Mouse (Mus musculus) yolk sac, embryonic 10.5 days (tissue): ENCODE data around the gene H2-Q7.
A peak's percentile ranks its signal among the peaks of the same experiment; 100 is the strongest.
"Not testable (repeated sequence)": the region's sequence is repeated elsewhere in the genome, so short reads cannot be mapped to it uniquely, and the experiment has no call there.

Experiments
- DNase-seq: peaks from one replicate; pipeline ENCODE4 v3.0.0-alpha.2; 2017; ENCODE audit warnings: low spot score

Gene H2-Q7

GRCm38 (mm10) chr17:35438885-35439284, at the start of gene H2-Q7:
Gene H2-Q7, plus strand, starts transcription at chr17:35439155.
- DNase-seq: peak; percentile 64

GRCm38 (mm10) chr17:35389796-35390195, 49.2 kb upstream of the H2-Q7 start:
- not testable (repeated sequence) for DNase-seq

DNA sequence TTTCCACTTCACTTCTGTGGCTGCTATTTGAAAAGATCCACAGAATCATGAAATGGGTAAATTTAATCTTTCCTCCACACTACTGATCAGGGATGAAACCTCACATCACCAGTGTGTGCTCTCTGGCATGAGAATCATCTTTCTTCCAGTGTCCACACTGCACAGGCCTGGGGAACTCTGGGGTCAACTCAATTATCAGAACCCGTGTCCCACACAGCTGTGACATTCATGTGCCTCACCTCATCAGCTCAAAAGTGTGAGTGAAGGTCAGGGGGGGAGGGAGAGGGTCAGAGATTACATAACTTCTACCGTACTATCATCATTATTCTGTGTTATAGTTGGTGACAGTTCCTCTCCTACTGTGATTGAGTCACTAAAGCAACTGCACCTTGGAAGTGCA, 46.3 kb upstream of the H2-Q7 start:
- DNase-seq: not testable (repeated sequence)

GRCm38 (mm10) chr17:35393864-35394800, 44.8 kb upstream of the H2-Q7 start:
- DNase-seq: not testable (repeated sequence)

- DNase-seq: not testable (repeated sequence)
Observed at GRCm38 (mm10) chr17:35396956-35397355, 42.0 kb upstream of the H2-Q7 start.

- DNase-seq: not testable (repeated sequence)
Observed at GRCm38 (mm10) chr17:35413057-35413456, 25.9 kb upstream of the H2-Q7 start.

GRCm38 (mm10) chr17:35415273-35416129, 23.5 kb upstream of the H2-Q7 start:
- not testable (repeated sequence) for DNase-seq

GRCm38 (mm10) chr17:35418772-35419171, 20.2 kb upstream of the H2-Q7 start:
- no peak for DNase-seq

DNA sequence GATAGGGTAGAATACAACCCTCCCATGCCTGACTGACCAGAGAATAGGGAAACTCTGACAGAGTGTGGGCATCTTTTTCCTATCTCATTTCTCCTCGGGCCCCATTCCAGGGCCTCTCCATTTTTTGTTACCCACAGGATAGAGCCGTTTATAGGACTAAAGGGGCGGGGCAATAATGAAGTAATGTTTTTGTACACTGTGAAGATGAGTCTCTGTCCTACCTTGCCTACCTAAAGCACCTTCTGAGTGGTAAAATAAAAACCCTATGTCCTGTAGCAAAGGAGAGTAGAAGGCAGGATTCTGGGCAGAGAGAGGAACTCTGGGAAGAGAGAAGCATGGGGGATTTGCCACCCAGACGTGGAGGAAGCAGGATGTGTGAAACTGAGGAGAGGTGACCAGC, 19.4 kb upstream of the H2-Q7 start:
- DNase-seq: not testable (repeated sequence)

GRCm38 (mm10) chr17:35420206-35420810, 18.6 kb upstream of the H2-Q7 start:
- not testable (repeated sequence) for DNase-seq

GRCm38 (mm10) chr17:35421331-35421730, 17.6 kb upstream of the H2-Q7 start:
- not testable (repeated sequence) for DNase-seq

DNA sequence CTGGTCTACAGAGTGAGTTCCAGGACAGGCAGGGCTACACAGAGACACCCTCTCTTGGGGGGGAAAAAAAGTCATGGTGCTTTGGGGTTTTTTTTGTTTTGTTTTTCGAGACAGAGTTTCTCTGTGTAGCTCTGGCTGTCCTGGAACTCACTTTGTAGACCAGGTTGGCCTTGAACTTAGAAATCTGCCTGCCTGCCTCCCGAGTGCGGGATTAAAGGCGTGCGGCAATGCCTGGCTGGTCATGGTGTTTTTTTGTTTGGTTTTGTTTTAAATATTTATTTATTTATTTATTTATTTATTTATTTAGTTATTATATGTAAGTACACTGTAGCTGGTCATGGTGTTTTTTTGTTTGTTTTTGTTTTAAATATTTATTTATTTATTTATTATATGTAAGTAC, 16.6 kb upstream of the H2-Q7 start:
- DNase-seq: not testable (repeated sequence)

- DNase-seq: not testable (repeated sequence)
Observed at GRCm38 (mm10) chr17:35423131-35423810, 15.7 kb upstream of the H2-Q7 start.

GRCm38 (mm10) chr17:35424106-35424505, 14.8 kb upstream of the H2-Q7 start:
- DNase-seq: not testable (repeated sequence)

GRCm38 (mm10) chr17:35424624-35425416, 14.1 kb upstream of the H2-Q7 start, which contains the start of gene H2-Q6:
Gene H2-Q6, plus strand, starts transcription at chr17:35424850.
- not testable (repeated sequence) for DNase-seq

DNA sequence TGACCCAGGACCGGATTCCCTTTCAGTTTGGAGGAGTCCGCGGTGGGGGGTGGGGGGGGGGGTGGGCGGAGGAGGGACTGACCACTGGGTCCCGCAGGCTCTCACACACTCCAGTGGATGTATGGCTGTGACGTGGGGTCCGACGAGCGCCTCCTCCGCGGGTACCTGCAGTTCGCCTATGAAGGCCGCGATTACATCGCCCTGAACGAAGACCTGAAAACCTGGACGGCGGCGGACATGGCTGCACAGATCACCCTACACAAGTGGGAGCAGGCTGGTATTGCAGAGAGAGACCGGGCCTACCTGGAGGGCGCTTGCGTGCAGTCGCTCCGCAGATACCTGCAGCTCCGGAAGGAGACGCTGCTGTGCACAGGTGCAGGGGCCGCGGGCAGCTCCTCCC, 13.5 kb upstream of the H2-Q7 start:
- not testable (repeated sequence) for DNase-seq

DNA sequence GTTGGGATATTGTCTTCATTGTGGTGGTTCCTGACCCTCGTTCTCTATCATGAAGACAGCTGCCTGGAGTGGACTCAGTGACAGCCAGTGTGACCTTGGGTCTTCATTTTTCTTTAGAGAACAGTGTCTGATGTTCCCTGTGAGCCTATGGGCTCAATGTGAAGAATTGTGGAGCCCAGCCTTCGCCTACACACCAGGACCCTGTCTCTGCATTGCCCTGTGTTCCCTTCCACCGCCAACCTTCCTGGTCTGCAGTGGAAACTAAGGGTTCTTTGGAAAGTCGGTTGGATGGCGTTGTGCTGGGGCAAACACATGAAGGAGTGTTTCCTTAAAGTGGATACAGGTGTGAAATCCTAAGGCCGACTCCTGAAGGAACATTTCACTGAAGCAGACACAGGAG, 10.1 kb upstream of the H2-Q7 start:
- not testable (repeated sequence) for DNase-seq

DNA sequence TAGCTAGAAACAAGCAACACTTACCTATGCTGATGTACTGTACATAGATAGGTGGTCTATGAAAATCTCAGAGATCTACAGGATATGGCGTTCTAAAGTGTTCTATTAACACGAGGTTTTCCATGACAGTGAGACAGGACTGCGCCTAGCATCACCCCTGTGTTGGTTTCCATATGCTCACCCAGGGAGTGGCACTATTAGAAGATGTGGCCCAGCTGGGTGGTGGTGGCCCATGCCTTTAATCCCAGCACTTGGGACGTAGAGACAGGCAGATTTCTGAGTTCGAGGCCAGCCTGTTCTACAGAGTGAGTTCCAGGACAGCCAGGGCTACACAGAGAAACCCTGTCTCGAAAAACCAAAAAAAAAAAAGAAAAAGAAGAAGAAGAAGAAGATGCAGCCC, 8.3 kb upstream of the H2-Q7 start:
- DNase-seq: not testable (repeated sequence)

- not testable (repeated sequence) for DNase-seq
Observed at GRCm38 (mm10) chr17:35432167-35432566, 6.8 kb upstream of the H2-Q7 start.

GRCm38 (mm10) chr17:35434836-35435235, 4.1 kb upstream of the H2-Q7 start:
- peak; percentile 28 for DNase-seq
